Mouse (Mus musculus) thymus, postnatal 36 days (tissue): ENCODE data around the gene Traf3.

Experiments
- DNase-seq, 2 experiments: peaks; one replicate each; pipeline ENCODE4 v3.0.0; 2022; ENCODE audit warnings: mixed read lengths in 2 of 2

Traf3 gene

GRCm38 (mm10) chr12:111165831-111166591 is at the start of gene Traf3:
Gene Traf3 (plus strand): TSS chr12:111166370.
- peak; percentile 73 to 79 for DNase-seq

GRCm38 (mm10) chr12:111119506-111120085 is 46.6 kb upstream of the Traf3 start:
- no peak for DNase-seq

- DNase-seq = no peak
Measured at GRCm38 (mm10) chr12:111120976-111121645, 45.1 kb upstream of the Traf3 start.

- peak; percentile 25 to 27 for DNase-seq
Measured at GRCm38 (mm10) chr12:111122332-111122852, 43.8 kb upstream of the Traf3 start.

GRCm38 (mm10) chr12:111124601-111125260 is 41.4 kb upstream of the Traf3 start:
- no peak for DNase-seq

GRCm38 (mm10) chr12:111125666-111126065 is 40.5 kb upstream of the Traf3 start:
- DNase-seq = no peak

GRCm38 (mm10) chr12:111134169-111134568 is 32.0 kb upstream of the Traf3 start:
- no peak for DNase-seq

GRCm38 (mm10) chr12:111134791-111135733 is 31.1 kb upstream of the Traf3 start:
- DNase-seq = no peak

- no peak for DNase-seq
Measured at GRCm38 (mm10) chr12:111135953-111136352, 30.2 kb upstream of the Traf3 start.

- DNase-seq = no peak
Measured at GRCm38 (mm10) chr12:111137079-111137478, 29.1 kb upstream of the Traf3 start.

GRCm38 (mm10) chr12:111143005-111143508 is 23.1 kb upstream of the Traf3 start:
- DNase-seq = no peak

- no peak for DNase-seq
Measured at GRCm38 (mm10) chr12:111143509-111144063, 22.6 kb upstream of the Traf3 start.

- DNase-seq = no peak
Measured at GRCm38 (mm10) chr12:111144598-111144997, 21.6 kb upstream of the Traf3 start.

- no peak for DNase-seq
Measured at GRCm38 (mm10) chr12:111145269-111145668, 20.9 kb upstream of the Traf3 start.

- no peak for DNase-seq
Measured at GRCm38 (mm10) chr12:111149495-111150235, 16.5 kb upstream of the Traf3 start.

GRCm38 (mm10) chr12:111150236-111150596 is 16.0 kb upstream of the Traf3 start:
- peak; percentile 70 to 77 for DNase-seq

- no peak for DNase-seq
Measured at GRCm38 (mm10) chr12:111151422-111152156, 14.6 kb upstream of the Traf3 start.

- DNase-seq = no peak
Measured at GRCm38 (mm10) chr12:111152579-111152978, 13.6 kb upstream of the Traf3 start.

GRCm38 (mm10) chr12:111152981-111153710 is 13.0 kb upstream of the Traf3 start:
- DNase-seq = no peak
